Mouse (Mus musculus) CH12.LX (cell line): ENCODE data around the gene Hbp1. TPM values are rescaled to one million over a fixed set of nuclear protein-coding genes. Genes with fewer than 3 reads are reported as not detected.

Source experiments
- DNase-seq: peaks from one replicate; pipeline ENCODE4 v3.0.0-alpha.2; 2013; ENCODE audit errors: extremely low read depth
- H3K27ac ChIP-seq: 2 replicates; pipeline ENCODE4 v1.5.1; 2012; ENCODE audit warnings: low read depth, mild to moderate bottlenecking, control low read depth, moderate library complexity; ENCODE audit not compliant: insufficient read depth
- H3K27me3 ChIP-seq: replicated peaks from 2 replicates; pipeline ENCODE3; 2012; ENCODE audit warnings: inconsistent platforms
- H3K36me3 ChIP-seq, 2 experiments: replicated peaks in 1 of 2; 2 replicates each; pipeline versions ENCODE3 to v1.6.1; 2012; ENCODE audit warnings: inconsistent platforms in 1 of 2, low read length in 1 of 2, mild to moderate bottlenecking in 1 of 2, mixed read lengths in 1 of 2, moderate library complexity in 1 of 2; ENCODE audit not compliant: control insufficient read depth in 1 of 2, insufficient read depth in 1 of 2
- H3K4me1 ChIP-seq, 2 experiments: 2 replicates each; pipeline ENCODE4 v1.6.1; 2012; ENCODE audit warnings: inconsistent platforms in 1 of 2, moderate library complexity in 1 of 2; ENCODE audit not compliant: insufficient read depth in 2 of 2, control insufficient read depth in 1 of 2
- H3K4me2 ChIP-seq: 2 replicates; pipeline ENCODE4 v1.6.1; 2012; ENCODE audit warnings: low read depth, mild to moderate bottlenecking, control low read depth; ENCODE audit not compliant: poor library complexity, insufficient read depth, severe bottlenecking
- H3K4me3 ChIP-seq, 3 experiments: fragments of 150-350 bp in 1 of 3; sonication (generic) in 1 of 3; replicated peaks in 1 of 3; 2 replicates each; pipeline versions ENCODE3 to v1.5.1; 2011 to 2012; ENCODE audit warnings: low read depth in 2 of 3, low read length in 2 of 3, mild to moderate bottlenecking in 2 of 3, moderate library complexity in 2 of 3, control low read depth in 1 of 3, improper control_type of control experiment in 1 of 3, inconsistent platforms in 1 of 3, mixed read lengths in 1 of 3; ENCODE audit not compliant: poor library complexity in 1 of 3
- H3K79me2 ChIP-seq: replicated peaks from 2 replicates; pipeline ENCODE4 v1.6.1; 2012; ENCODE audit warnings: mild to moderate bottlenecking, moderate library complexity; ENCODE audit not compliant: control insufficient read depth, poor library complexity, insufficient read depth, severe bottlenecking; ENCODE audit errors: extremely low read depth
- H3K9ac ChIP-seq: 2 replicates; pipeline ENCODE4 v1.6.1; 2012; ENCODE audit warnings: low read depth, mild to moderate bottlenecking, control low read depth, moderate library complexity; ENCODE audit not compliant: insufficient read depth
- H3K9me3 ChIP-seq: replicated peaks from 2 replicates; pipeline ENCODE3; 2012; ENCODE audit warnings: low read length, inconsistent platforms, mixed read lengths
- BHLHE40 ChIP-seq: IDR thresholded peaks from 2 replicates; pipeline ENCODE4 v1.6.1; 2011; ENCODE audit warnings: mild to moderate bottlenecking, low read depth, low read length, improper control_type of control experiment
- CHD1 ChIP-seq: IDR thresholded peaks from 2 replicates; pipeline ENCODE4 v1.6.1; 2012; ENCODE audit warnings: low read depth, low read length, improper control_type of control experiment, inconsistent platforms
- CHD2 ChIP-seq: IDR thresholded peaks from 2 replicates; pipeline ENCODE4 v1.6.1; 2011; ENCODE audit warnings: low read length, improper control_type of control experiment
- CTCF ChIP-seq, 2 experiments: IDR thresholded peaks in 1 of 2; conservative IDR thresholded peaks in 1 of 2; 2 replicates each; pipeline ENCODE4 v1.5.1; 2011 to 2012; ENCODE audit warnings: low read depth in 2 of 2, low read length in 2 of 2, improper control_type of control experiment in 1 of 2, inconsistent platforms in 1 of 2, mild to moderate bottlenecking in 1 of 2, moderate library complexity in 1 of 2
- E2F4 ChIP-seq: IDR thresholded peaks from 2 replicates; pipeline ENCODE4 v1.6.1; 2011; ENCODE audit warnings: low read depth, low read length, improper control_type of control experiment; ENCODE audit not compliant: insufficient replicate concordance
- ELF1 ChIP-seq: IDR thresholded peaks from 2 replicates; pipeline ENCODE4 v1.6.1; 2014; ENCODE audit warnings: low read depth, mild to moderate bottlenecking, inconsistent platforms, low read length, improper control_type of control experiment
- GABPA ChIP-seq: IDR thresholded peaks from 2 replicates; pipeline ENCODE4 v1.6.1; 2012; ENCODE audit warnings: low read depth, low read length, improper control_type of control experiment, inconsistent platforms; ENCODE audit not compliant: insufficient replicate concordance
- IRF4 ChIP-seq: IDR thresholded peaks from 2 replicates; pipeline ENCODE4 v1.6.1; 2014; ENCODE audit warnings: low read depth, mild to moderate bottlenecking, inconsistent platforms, low read length, improper control_type of control experiment
- JUN ChIP-seq: IDR thresholded peaks from 2 replicates; pipeline ENCODE4 v1.6.1; 2011; ENCODE audit warnings: low read depth, mild to moderate bottlenecking, low read length, improper control_type of control experiment, moderate library complexity; ENCODE audit not compliant: insufficient read depth
- KAT2A ChIP-seq: IDR thresholded peaks from 2 replicates; pipeline ENCODE4 v1.6.1; 2012; ENCODE audit warnings: low read length, improper control_type of control experiment, inconsistent platforms; ENCODE audit not compliant: insufficient replicate concordance
- MAFK ChIP-seq: IDR thresholded peaks from 2 replicates; pipeline ENCODE4 v1.6.1; 2011; ENCODE audit warnings: low read length, improper control_type of control experiment; ENCODE audit not compliant: insufficient replicate concordance
- MEF2A ChIP-seq: IDR thresholded peaks from 2 replicates; pipeline ENCODE4 v1.6.1; 2014; ENCODE audit warnings: low read depth, mild to moderate bottlenecking, inconsistent platforms, low read length, improper control_type of control experiment, borderline replicate concordance
- MYC ChIP-seq: IDR thresholded peaks from 2 replicates; pipeline ENCODE4 v1.6.1; 2011; ENCODE audit warnings: low read depth, mild to moderate bottlenecking, improper control_type of control experiment, low read length
- NRF1 ChIP-seq: IDR thresholded peaks from 2 replicates; pipeline ENCODE4 v1.6.1; 2014; ENCODE audit warnings: low read depth, mild to moderate bottlenecking, inconsistent platforms, low read length, improper control_type of control experiment, moderate library complexity
- POLR2A ChIP-seq: IDR thresholded peaks from 2 replicates; pipeline ENCODE4 v1.6.1; 2011; ENCODE audit warnings: low read depth, mild to moderate bottlenecking, improper control_type of control experiment, low read length
- POLR2AphosphoS2 ChIP-seq: IDR thresholded peaks from 2 replicates; pipeline ENCODE4 v1.6.1; 2011; ENCODE audit warnings: low read depth, low read length, improper control_type of control experiment
- RAD21 ChIP-seq: IDR thresholded peaks from 2 replicates; pipeline ENCODE4 v1.6.1; 2011; ENCODE audit warnings: low read depth, mild to moderate bottlenecking, low read length, improper control_type of control experiment, moderate library complexity
- RCOR1 ChIP-seq: conservative IDR thresholded peaks from 2 replicates; pipeline ENCODE4 v1.6.1; 2012; ENCODE audit warnings: low read depth, mild to moderate bottlenecking, inconsistent platforms, low read length, improper control_type of control experiment
- SIN3A ChIP-seq: IDR thresholded peaks from 2 replicates; pipeline ENCODE4 v1.6.1; 2012; ENCODE audit warnings: low read length, improper control_type of control experiment, inconsistent platforms
- TCF12 ChIP-seq: IDR thresholded peaks from 2 replicates; pipeline ENCODE4 v1.6.1; 2014; ENCODE audit warnings: low read depth, mild to moderate bottlenecking, inconsistent platforms, low read length, improper control_type of control experiment
- UBTF ChIP-seq: IDR thresholded peaks from 2 replicates; pipeline ENCODE4 v1.6.1; 2012; ENCODE audit warnings: low read depth, mild to moderate bottlenecking, inconsistent platforms, low read length, improper control_type of control experiment, moderate library complexity
- ZKSCAN1 ChIP-seq: IDR thresholded peaks from 2 replicates; pipeline ENCODE4 v1.6.1; 2012; ENCODE audit warnings: low read depth, inconsistent platforms, low read length, improper control_type of control experiment, borderline replicate concordance
- ZMIZ1 ChIP-seq: IDR thresholded peaks from 2 replicates; pipeline ENCODE4 v1.6.1; 2012; ENCODE audit warnings: low read depth, mild to moderate bottlenecking, inconsistent platforms, low read length, improper control_type of control experiment
- dilution Hi-C: fragments of 300-500 bp; cut with MboI; formaldehyde crosslinking; loops from 2 replicates; pipeline ENCODE4 v1.14.3; 2020; ENCODE audit warnings: low sequenced_read_pairs; ENCODE audit not compliant: extremely low pct_unique_long_range_greater_than_20kb, extremely low pct_ligation_motif_present
- in situ Hi-C: fragments of 300-500 bp; cut with MboI; formaldehyde crosslinking; loops from 3 replicates; pipeline ENCODE4 v1.14.3; 2019; ENCODE audit warnings: low sequenced_read_pairs, low pct_ligation_motif_present, low pct_unique_long_range_greater_than_20kb, mixed read lengths
- polyA plus RNA-seq: library from polyadenylated mRNA; unstranded; fragments of >175 nt; gene quantifications from 2 replicates; pipeline ENCODE4 v1.2.1, GENCODE M21; 2012; ENCODE audit warnings: low read depth; ENCODE audit not compliant: insufficient read length
- total RNA-seq, 2 experiments: library from RNA; depleted of rRNA; stranded (reverse); fragments of 300-350 nt in 1 of 2; fragments of >200 nt in 1 of 2; gene quantifications; 2 replicates each; pipeline ENCODE4 v1.2.3; 2012 to 2014

The Hbp1 gene
- total and polyA plus RNA-seq, 3 experiments = 16.0 to 24.4 (median 17.0) TPM

- Histone ChIP-seq H3K4me3 (no peak overlapping the region), H3K4me1 (no peaks in the 10 kb centered on the region), H3K27ac (no peak overlapping the region), H3K79me2 (no peaks in the 10 kb centered on the region), H3K4me2 (no peak overlapping the region), H3K9me3 (no peaks in the 10 kb centered on the region), H3K36me3 (peaks cover 0 to 30% of the 10 kb centered on the region in 2 experiments), H3K27me3 (no peaks in the 10 kb centered on the region), H3K9ac (no peak overlapping the region)
- no peak for TF ChIP-seq RAD21
- no peak for TF ChIP-seq ZKSCAN1
- TF ChIP-seq GABPA = no peak
- TF ChIP-seq MEF2A = no peak
- no peak for TF ChIP-seq CTCF (conservative IDR thresholded peaks at IDR 0.05 in 1 of 2, IDR thresholded peaks at IDR 0.05 in 1 of 2; ENCODE audit: low read depth in 2 of 2, low read length in 2 of 2)
- TF ChIP-seq SIN3A = no peak
- TF ChIP-seq CHD2 = no peak
- no peak for TF ChIP-seq POLR2AphosphoS2
- TF ChIP-seq RCOR1 = no peak
- TF ChIP-seq TCF12 = no peak
- no peak for TF ChIP-seq E2F4
- no peak for TF ChIP-seq MAFK
- no peak for TF ChIP-seq KAT2A
- TF ChIP-seq ELF1 = no peak
- TF ChIP-seq MYC = no peak
- TF ChIP-seq UBTF = no peak
- dilution Hi-C loops (no loop called here), in situ Hi-C loops (no loop called here)
- no peak for DNase-seq
Observed at GRCm38 (mm10) chr12:31912966-31913551, 37.3 kb downstream of the Hbp1 start.

- TF ChIP-seq POLR2A = no peak
- TF ChIP-seq JUN = no peak
- no peak for TF ChIP-seq SIN3A
- no peak for TF ChIP-seq CHD1
- no peak for TF ChIP-seq BHLHE40
- TF ChIP-seq ZMIZ1 = no peak
- TF ChIP-seq POLR2AphosphoS2 = no peak
- TF ChIP-seq IRF4 = no peak
- no peak for TF ChIP-seq ELF1
- TF ChIP-seq MAFK = no peak
- TF ChIP-seq KAT2A = no peak
- no peak for TF ChIP-seq NRF1
- no peak for TF ChIP-seq ZKSCAN1
- dilution Hi-C loops = no loop called here
Observed at GRCm38 (mm10) chr12:31907436-31907835, 42.9 kb downstream of the Hbp1 start.

More at GRCm38 (mm10) chr12:31907436-31907835, 42.9 kb downstream of the Hbp1 start:
- in situ Hi-C loops = no loop called here
- Histone ChIP-seq H3K4me1 (no peaks in the 10 kb centered on the region), H3K4me3 (no peak overlapping the region), H3K79me2 (no peaks in the 10 kb centered on the region), H3K9me3 (no peaks in the 10 kb centered on the region), H3K36me3 (peaks cover 7 to 23% of the 10 kb centered on the region in 2 experiments), H3K27ac (no peak overlapping the region), H3K27me3 (no peaks in the 10 kb centered on the region), H3K4me2 (no peak overlapping the region), H3K9ac (no peak overlapping the region)
- no peak for DNase-seq
